Mouse (Mus musculus) limb, embryonic 10.5 days (tissue): ENCODE measurements around the gene Phldb1. TPM values are rescaled to one million over a fixed set of nuclear protein-coding genes. Genes with fewer than 3 reads are reported as not detected.

Source experiments
- DNase-seq: peaks from one replicate; pipeline ENCODE4 v3.0.0-alpha.2; 2017; ENCODE audit warnings: low spot score
- H3K27ac ChIP-seq: fragments of 300-500 bp; sonication (generic); 2 replicates; pipeline ENCODE4 v1.5.1; 2016; ENCODE audit warnings: mild to moderate bottlenecking
- H3K27me3 ChIP-seq: fragments of 300-500 bp; sonication (generic); 2 replicates; pipeline ENCODE4 v1.6.1; 2016; ENCODE audit warnings: low read depth, mild to moderate bottlenecking; ENCODE audit not compliant: poor library complexity, severe bottlenecking
- H3K36me3 ChIP-seq: fragments of 300-500 bp; sonication (generic); 2 replicates; pipeline ENCODE4 v1.6.1; 2016; ENCODE audit warnings: mild to moderate bottlenecking, moderate library complexity
- H3K4me1 ChIP-seq: fragments of 300-500 bp; sonication (generic); 2 replicates; pipeline ENCODE4 v1.6.1; 2016
- H3K4me3 ChIP-seq: fragments of 300-500 bp; sonication (generic); 2 replicates; pipeline ENCODE4 v1.5.1; 2016; ENCODE audit warnings: mild to moderate bottlenecking, moderate library complexity
- H3K9me3 ChIP-seq: fragments of 300-500 bp; sonication (generic); replicated peaks from 2 replicates; pipeline ENCODE4 v1.6.1; 2016; ENCODE audit warnings: mild to moderate bottlenecking
- WGBS: fragments of 180-500 bp; shearing (Covaris S2); methylation state at CpG from one replicate; pipeline ENCODE4 v1.1.7; 2016; 5-methylcytosine and 5-hydroxymethylcytosine counted together
- polyA plus RNA-seq: library from polyadenylated mRNA; unstranded; fragments of >200 nt; fragmentation: Nextera tagmentation; extraction: Ambion mirVana; gene quantifications from 2 replicates; pipeline ENCODE4 v1.2.1, GENCODE M21; 2016

Phldb1 gene
- polyA plus RNA-seq, 1 experiment from 2014 or later: 55.9 TPM

GRCm38 (mm10) chr9:44737240-44737949, 2.4 kb upstream of the Phldb1 start:
- H3K4me3 ChIP-seq: peak overlapping the region; percentile 26
- H3K27ac ChIP-seq: peak overlapping the region; percentile 76
- H3K9me3 ChIP-seq: no peaks in the 10 kb centered on the region
- peaks cover 28% of the 10 kb centered on the region for H3K27me3 ChIP-seq
- H3K4me1 ChIP-seq: peaks cover 54% of the 10 kb centered on the region
- WGBS: 29% methylated on average over 8 of the region's 8 CpGs
- peak; percentile 78 for DNase-seq
- peaks cover 15% of the 10 kb centered on the region for H3K36me3 ChIP-seq

GRCm38 (mm10) chr9:44736301-44736700, 1.3 kb upstream of the Phldb1 start:
- Histone ChIP-seq H3K36me3 (peaks cover 6% of the 10 kb centered on the region), H3K4me1 (peaks cover 54% of the 10 kb centered on the region), H3K27me3 (peaks cover 35% of the 10 kb centered on the region), H3K27ac (peak overlapping the region; percentile 88), H3K4me3 (no peak overlapping the region), H3K9me3 (no peaks in the 10 kb centered on the region)
- no peak for DNase-seq
- 73% methylated on average over 2 of the region's 2 CpGs for WGBS

GRCm38 (mm10) chr9:44735886-44736285, 888 bp upstream of the Phldb1 start:
- 88% methylated on average over 6 of the region's 6 CpGs for WGBS
- 0 out of 2 replicates have a peak overlapping the region, but pooled peaks have one; percentile 84 for H3K4me3 ChIP-seq
- DNase-seq: no peak

GRCm38 (mm10) chr9:44733671-44734523, 1.1 kb downstream of the Phldb1 start:
- WGBS: 1% methylated on average over 79 of the region's 79 CpGs
- peak; percentile 74 for DNase-seq
- Histone ChIP-seq H3K9me3 (no peaks in the 10 kb centered on the region), H3K27me3 (peaks cover 35% of the 10 kb centered on the region), H3K4me3 (peak overlapping the region; percentile 84), H3K36me3 (no peaks in the 10 kb centered on the region), H3K27ac (peak overlapping the region; percentile 88), H3K4me1 (peaks cover 54% of the 10 kb centered on the region)

More at GRCm38 (mm10) chr9:44735886-44736285, 888 bp upstream of the Phldb1 start:
- Histone ChIP-seq H3K27ac (peak overlapping the region; percentile 88), H3K27me3 (peaks cover 35% of the 10 kb centered on the region), H3K36me3 (peaks cover 2% of the 10 kb centered on the region), H3K9me3 (no peaks in the 10 kb centered on the region), H3K4me1 (peaks cover 54% of the 10 kb centered on the region)

- 53% methylated on average over 12 of the region's 12 CpGs for WGBS
- DNase-seq: no peak
- Histone ChIP-seq H3K27ac (peak overlapping the region; percentile 88), H3K27me3 (peaks cover 35% of the 10 kb centered on the region), H3K36me3 (no peaks in the 10 kb centered on the region), H3K9me3 (no peaks in the 10 kb centered on the region), H3K4me1 (peaks cover 53% of the 10 kb centered on the region), H3K4me3 (peak overlapping the region; percentile 84)
These were observed 2.0 kb downstream of the Phldb1 start for GRCm38 (mm10) chr9:44732921-44733530.

GRCm38 (mm10) chr9:44732130-44732549, 2.9 kb downstream of the Phldb1 start:
- Histone ChIP-seq H3K36me3 (no peaks in the 10 kb centered on the region), H3K4me1 (peaks cover 49% of the 10 kb centered on the region), H3K4me3 (no peak overlapping the region), H3K27ac (no peak overlapping the region), H3K9me3 (no peaks in the 10 kb centered on the region), H3K27me3 (peaks cover 35% of the 10 kb centered on the region)
- 70% methylated on average over 5 of the region's 5 CpGs for WGBS
- no peak for DNase-seq

GRCm38 (mm10) chr9:44727441-44727840, 7.6 kb downstream of the Phldb1 start:
- H3K4me1 ChIP-seq: peaks cover 39% of the 10 kb centered on the region
- H3K9me3 ChIP-seq: no peaks in the 10 kb centered on the region
- no peak overlapping the region for H3K4me3 ChIP-seq
- H3K27ac ChIP-seq: no peak overlapping the region
- DNase-seq: no peak
- H3K27me3 ChIP-seq: peaks cover 8% of the 10 kb centered on the region
- WGBS: 62% methylated on average over 5 of the region's 5 CpGs
- H3K36me3 ChIP-seq: peaks cover 31% of the 10 kb centered on the region

- Histone ChIP-seq H3K9me3 (no peaks in the 10 kb centered on the region), H3K4me1 (peaks cover 45% of the 10 kb centered on the region), H3K4me3 (no peak overlapping the region), H3K36me3 (peaks cover 31% of the 10 kb centered on the region), H3K27me3 (no peaks in the 10 kb centered on the region), H3K27ac (peak overlapping the region; percentile 58)
- WGBS: 58% methylated on average over 10 of the region's 10 CpGs
- DNase-seq: no peak
These were observed 8.4 kb downstream of the Phldb1 start for GRCm38 (mm10) chr9:44726431-44727146.

GRCm38 (mm10) chr9:44724665-44725064, 10.3 kb downstream of the Phldb1 start:
- Histone ChIP-seq H3K27ac (peak overlapping the region; percentile 39; the same call in 1 of the 2 replicates), H3K27me3 (no peaks in the 10 kb centered on the region), H3K4me3 (no peak overlapping the region), H3K36me3 (peaks cover 31% of the 10 kb centered on the region), H3K4me1 (peaks cover 63% of the 10 kb centered on the region), H3K9me3 (no peaks in the 10 kb centered on the region)
- DNase-seq: no peak
- WGBS: 53% methylated on average over 2 of the region's 2 CpGs

- Histone ChIP-seq H3K36me3 (peaks cover 32% of the 10 kb centered on the region), H3K9me3 (no peaks in the 10 kb centered on the region), H3K27ac (peak overlapping the region; percentile 39; the same call in 1 of the 2 replicates), H3K4me1 (peaks cover 68% of the 10 kb centered on the region), H3K4me3 (no peak overlapping the region), H3K27me3 (no peaks in the 10 kb centered on the region)
- WGBS: 72% methylated on average over 6 of the region's 6 CpGs
- DNase-seq: no peak
These were observed 10.8 kb downstream of the Phldb1 start for GRCm38 (mm10) chr9:44724223-44724622.

GRCm38 (mm10) chr9:44723521-44724041, 11.4 kb downstream of the Phldb1 start:
- WGBS: 73% methylated on average over 11 of the region's 11 CpGs
- H3K4me3 ChIP-seq: no peak overlapping the region
- no peaks in the 10 kb centered on the region for H3K27me3 ChIP-seq
- DNase-seq: no peak
- peak overlapping the region; percentile 63; the same call in 1 of the 2 replicates for H3K27ac ChIP-seq
- peaks cover 35% of the 10 kb centered on the region for H3K36me3 ChIP-seq
- H3K9me3 ChIP-seq: no peaks in the 10 kb centered on the region
- peaks cover 70% of the 10 kb centered on the region for H3K4me1 ChIP-seq

- Histone ChIP-seq H3K4me3 (no peak overlapping the region), H3K4me1 (peaks cover 70% of the 10 kb centered on the region), H3K36me3 (peaks cover 40% of the 10 kb centered on the region), H3K27ac (peak overlapping the region; percentile 63; the same call in 1 of the 2 replicates), H3K27me3 (no peaks in the 10 kb centered on the region), H3K9me3 (no peaks in the 10 kb centered on the region)
- 47% methylated on average over 7 of the region's 7 CpGs for WGBS
- DNase-seq: no peak
These were observed 12.0 kb downstream of the Phldb1 start for GRCm38 (mm10) chr9:44723008-44723407.
